Mouse (Mus musculus): ENCODE results near the gene Gm9945.
A peak's percentile ranks its signal among the peaks of the same experiment; 100 is the strongest.

Gm9945 gene

GRCm38 (mm10) chr11:53460192-53460591, 19.8 kb upstream of the Gm9945 start:
- DNase-seq (ENCODE audit: extremely low spot score, low read depth, low spot score) = no peak

- DNase-seq (ENCODE audit: extremely low spot score, low read depth, low spot score) = no peak
Observed at GRCm38 (mm10) chr11:53461727-53462126, 18.2 kb upstream of the Gm9945 start.

GRCm38 (mm10) chr11:53463551-53464424, 16.2 kb upstream of the Gm9945 start:
- DNase-seq (ENCODE audit: extremely low spot score, low read depth, low spot score) = no peak

- no peak for DNase-seq (ENCODE audit: extremely low spot score, low read depth, low spot score)
Observed at GRCm38 (mm10) chr11:53466231-53466971, 13.6 kb upstream of the Gm9945 start.

- no peak for DNase-seq (ENCODE audit: extremely low spot score, low read depth, low spot score)
Observed at GRCm38 (mm10) chr11:53469294-53469967, 10.5 kb upstream of the Gm9945 start.

- DNase-seq (ENCODE audit: extremely low spot score, low read depth, low spot score) = peak; percentile 73
Observed at GRCm38 (mm10) chr11:53469968-53470695, 9.8 kb upstream of the Gm9945 start, which contains the start of gene Gm9837. Gene Gm9837, minus strand, starts transcription at chr11:53470479.

- DNase-seq (ENCODE audit: extremely low spot score, low read depth, low spot score) = no peak
Observed at GRCm38 (mm10) chr11:53472709-53473108, 7.3 kb upstream of the Gm9945 start.

GRCm38 (mm10) chr11:53475620-53476019, 4.3 kb upstream of the Gm9945 start:
- DNase-seq (ENCODE audit: extremely low spot score, low read depth, low spot score) = no peak

- DNase-seq (ENCODE audit: extremely low spot score, low read depth, low spot score) = no peak
Observed at GRCm38 (mm10) chr11:53477833-53478232, 2.1 kb upstream of the Gm9945 start.

GRCm38 (mm10) chr11:53478383-53479170, 1.4 kb upstream of the Gm9945 start:
- no peak for DNase-seq (ENCODE audit: extremely low spot score, low read depth, low spot score)

- no peak for DNase-seq (ENCODE audit: extremely low spot score, low read depth, low spot score)
Observed at GRCm38 (mm10) chr11:53479171-53479782, 689 bp upstream of the Gm9945 start.

GRCm38 (mm10) chr11:53481088-53481730, 1.2 kb downstream of the Gm9945 start:
- no peak for DNase-seq (ENCODE audit: extremely low spot score, low read depth, low spot score)

- DNase-seq (ENCODE audit: extremely low spot score, low read depth, low spot score) = no peak
Observed at GRCm38 (mm10) chr11:53483159-53483891, 3.4 kb downstream of the Gm9945 start.

- DNase-seq (ENCODE audit: extremely low spot score, low read depth, low spot score) = no peak
Observed at GRCm38 (mm10) chr11:53485719-53486118, 5.8 kb downstream of the Gm9945 start.

GRCm38 (mm10) chr11:53486351-53486750, 6.4 kb downstream of the Gm9945 start:
- DNase-seq (ENCODE audit: extremely low spot score, low read depth, low spot score) = no peak

- no peak for DNase-seq (ENCODE audit: extremely low spot score, low read depth, low spot score)
Observed at GRCm38 (mm10) chr11:53486822-53487594, 7.0 kb downstream of the Gm9945 start.

GRCm38 (mm10) chr11:53489007-53489406, 9.0 kb downstream of the Gm9945 start:
- DNase-seq (ENCODE audit: extremely low spot score, low read depth, low spot score) = no peak

GRCm38 (mm10) chr11:53489421-53489820, 9.5 kb downstream of the Gm9945 start:
- no peak for DNase-seq (ENCODE audit: extremely low spot score, low read depth, low spot score)

All from hindlimb bud, embryonic 11.5 days (tissue).